Mouse (Mus musculus): Measurements from ENCODE around the gene Zap70. TPM values are rescaled to one million over a fixed set of nuclear protein-coding genes. Genes with fewer than 3 reads are reported as not detected.
A peak's percentile ranks its signal among the peaks of the same experiment; 100 is the strongest.

Gene Zap70
- polyA plus RNA-seq, 1 experiment from 2014 or later: 2.4 TPM

DNA sequence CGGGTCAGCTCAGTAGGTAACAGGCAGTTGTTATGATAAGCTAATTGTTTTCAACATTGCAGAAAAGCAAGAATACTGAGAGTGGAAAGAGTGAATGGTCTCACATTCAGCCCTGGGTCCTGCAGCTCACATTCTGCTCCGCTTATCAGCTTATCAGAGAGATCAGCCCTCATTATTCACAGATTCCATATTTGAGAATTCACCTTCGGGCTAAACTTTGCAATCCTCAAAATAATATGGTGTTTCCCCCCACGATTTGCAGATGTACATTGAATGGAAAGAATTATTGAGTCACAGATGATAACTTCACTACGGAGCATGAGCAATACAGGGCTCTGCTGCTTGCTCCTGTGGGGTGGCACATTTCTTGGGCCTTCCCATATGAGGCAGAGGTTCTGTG, 7.2 kb downstream of the Zap70 start:
- WGBS: 76% methylated on average over 5 of the region's 5 CpGs
- H3K4me1 ChIP-seq (ENCODE audit: control insufficient read depth, insufficient read depth, low read depth, low read length): no peaks in the 10 kb centered on the region

DNA sequence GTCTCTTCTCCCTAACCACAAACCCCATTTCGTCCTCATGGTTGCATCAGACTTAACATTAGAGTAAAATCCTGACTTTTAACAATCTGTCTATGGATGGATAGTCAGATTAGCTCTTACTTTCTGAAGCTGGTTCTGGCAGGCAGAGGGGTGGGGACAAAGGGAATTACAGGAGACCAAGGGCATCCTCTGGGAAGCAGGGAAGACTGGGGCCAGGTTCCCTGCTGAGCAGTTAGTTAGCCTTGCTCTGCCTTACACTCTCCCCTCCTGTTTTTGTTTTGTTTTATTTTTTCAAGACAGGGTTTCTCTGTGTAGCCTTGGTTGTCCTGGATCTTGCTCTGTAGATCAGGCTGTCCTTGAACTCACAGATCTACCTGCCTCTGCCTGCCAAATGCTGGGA, 8.4 kb downstream of the Zap70 start:
- no peak for ATAC-seq
- H3K9ac ChIP-seq (ENCODE audit: low read depth, low read length): no peak overlapping the region
- H3K27ac ChIP-seq (ENCODE audit: low read depth, low read length): no peak overlapping the region
- no peaks in the 10 kb centered on the region for H3K27me3 ChIP-seq (replicated peaks; ENCODE audit: control insufficient read depth, insufficient read depth, low read length)
- H3K9me3 ChIP-seq (ENCODE audit: control insufficient read depth, low read length): no peaks in the 10 kb centered on the region
- no peak overlapping the region for H3K4me2 ChIP-seq (ENCODE audit: low read length)
- no peaks in the 10 kb centered on the region for H3K4me1 ChIP-seq (ENCODE audit: control insufficient read depth, insufficient read depth, low read depth, low read length)
- 88% methylated on average over 1 of the region's 1 CpGs for WGBS
- no peak overlapping the region for H3K4me3 ChIP-seq (ENCODE audit: low read length)
- no peaks in the 10 kb centered on the region for H3K36me3 ChIP-seq (ENCODE audit: control insufficient read depth, insufficient read depth, low read length)

More for the DNA sequence above, 7.2 kb downstream of the Zap70 start:
- ATAC-seq: no peak
- Histone ChIP-seq H3K4me2 (ENCODE audit: low read length) (no peak overlapping the region), H3K36me3 (ENCODE audit: control insufficient read depth, insufficient read depth, low read length) (no peaks in the 10 kb centered on the region), H3K9me3 (ENCODE audit: control insufficient read depth, low read length) (no peaks in the 10 kb centered on the region), H3K4me3 (ENCODE audit: low read length) (no peak overlapping the region), H3K27ac (ENCODE audit: low read depth, low read length) (no peak overlapping the region), H3K9ac (ENCODE audit: low read depth, low read length) (no peak overlapping the region), H3K27me3 (replicated peaks; ENCODE audit: control insufficient read depth, insufficient read depth, low read length) (no peaks in the 10 kb centered on the region)

DNA sequence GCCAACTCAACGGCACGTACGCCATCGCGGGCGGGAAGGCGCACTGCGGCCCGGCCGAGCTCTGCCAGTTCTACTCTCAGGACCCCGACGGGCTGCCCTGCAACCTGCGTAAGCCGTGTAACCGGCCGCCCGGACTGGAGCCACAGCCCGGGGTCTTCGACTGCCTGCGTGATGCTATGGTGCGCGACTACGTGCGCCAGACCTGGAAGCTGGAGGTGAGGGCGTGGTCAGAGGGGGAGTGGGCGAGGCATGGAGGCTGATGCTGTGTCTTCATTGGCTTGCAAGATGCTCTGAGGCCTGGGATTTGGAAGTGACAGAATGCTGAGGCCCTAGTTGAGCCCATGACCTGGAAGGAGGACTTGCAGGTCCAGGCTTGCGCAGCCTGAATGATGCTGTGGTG, 9.4 kb downstream of the Zap70 start:
- Histone ChIP-seq H3K9me3 (ENCODE audit: control insufficient read depth, low read length) (no peaks in the 10 kb centered on the region), H3K4me2 (ENCODE audit: low read length) (peak overlapping the region; percentile 38), H3K36me3 (ENCODE audit: control insufficient read depth, insufficient read depth, low read length) (no peaks in the 10 kb centered on the region), H3K27me3 (replicated peaks; ENCODE audit: control insufficient read depth, insufficient read depth, low read length) (no peaks in the 10 kb centered on the region), H3K27ac (ENCODE audit: low read depth, low read length) (no peak overlapping the region), H3K4me1 (ENCODE audit: control insufficient read depth, insufficient read depth, low read depth, low read length) (no peaks in the 10 kb centered on the region), H3K9ac (ENCODE audit: low read depth, low read length) (no peak overlapping the region), H3K4me3 (ENCODE audit: low read length) (peak overlapping the region; percentile 7; the same call in 1 of the 2 replicates)
- WGBS: 26% methylated on average over 27 of the region's 27 CpGs
- no peak for ATAC-seq

DNA sequence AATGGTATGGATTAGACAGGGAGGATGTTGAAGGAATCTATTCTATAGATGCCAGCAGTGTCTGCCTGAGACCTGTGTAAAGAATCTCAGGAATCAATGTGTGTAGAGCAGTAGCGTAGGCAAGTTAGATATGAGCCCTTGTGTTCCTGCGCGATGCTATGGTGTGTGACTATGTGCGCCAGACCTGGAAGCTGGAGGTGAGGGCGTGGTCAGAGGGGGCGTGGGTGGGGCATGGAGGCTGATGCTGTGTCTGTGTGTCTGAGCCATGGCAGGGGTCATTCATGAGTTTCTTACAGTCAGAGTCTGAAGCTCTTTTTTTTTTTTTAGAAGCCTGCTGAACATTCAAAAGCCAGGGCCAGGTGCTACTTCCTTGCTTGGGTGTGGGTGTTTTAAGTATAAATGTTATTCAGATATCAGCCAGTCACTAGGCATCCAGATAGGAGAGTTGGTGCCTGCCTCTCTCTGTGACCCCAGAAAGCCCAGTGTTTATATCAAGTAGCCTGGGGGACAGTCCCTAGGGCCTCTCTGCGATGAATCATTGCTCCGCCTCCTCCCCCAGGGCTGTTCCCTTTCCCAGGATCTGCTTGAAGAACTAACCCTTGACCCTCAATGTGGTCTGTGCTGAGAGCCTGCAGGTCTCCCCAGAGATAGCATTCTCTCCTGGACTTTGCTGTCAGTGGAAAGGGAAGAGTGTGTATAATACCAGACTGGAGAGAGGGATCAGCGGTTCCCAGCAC, 10.8 kb downstream of the Zap70 start:
- WGBS: 88% methylated on average over 9 of the region's 9 CpGs

DNA sequence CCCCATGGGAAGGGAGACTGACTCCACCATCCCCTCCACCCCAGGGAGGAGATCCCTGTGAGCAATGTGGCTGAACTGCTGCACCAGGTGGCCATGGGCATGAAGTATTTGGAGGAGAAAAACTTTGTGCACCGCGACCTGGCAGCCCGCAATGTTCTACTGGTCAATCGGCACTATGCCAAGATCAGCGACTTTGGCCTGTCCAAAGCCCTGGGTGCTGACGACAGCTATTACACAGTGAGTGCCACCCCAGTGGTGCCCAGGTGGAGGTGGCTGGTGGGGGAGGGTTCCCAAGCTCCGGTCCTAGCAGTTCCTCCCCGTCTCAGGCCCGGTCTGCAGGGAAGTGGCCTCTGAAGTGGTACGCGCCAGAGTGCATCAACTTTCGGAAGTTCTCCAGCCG, 19.2 kb downstream of the Zap70 start:
- Histone ChIP-seq H3K4me3 (ENCODE audit: low read length) (no peak overlapping the region), H3K36me3 (ENCODE audit: control insufficient read depth, insufficient read depth, low read length) (no peaks in the 10 kb centered on the region), H3K9ac (ENCODE audit: low read depth, low read length) (no peak overlapping the region), H3K27ac (ENCODE audit: low read depth, low read length) (no peak overlapping the region), H3K4me1 (ENCODE audit: control insufficient read depth, insufficient read depth, low read depth, low read length) (peaks cover 4% of the 10 kb centered on the region; the same call in 1 of the 2 replicates), H3K4me2 (ENCODE audit: low read length) (no peak overlapping the region), H3K9me3 (ENCODE audit: control insufficient read depth, low read length) (no peaks in the 10 kb centered on the region), H3K27me3 (replicated peaks; ENCODE audit: control insufficient read depth, insufficient read depth, low read length) (no peaks in the 10 kb centered on the region)
- no peak for ATAC-seq
- 92% methylated on average over 13 of the region's 13 CpGs for WGBS

More for the DNA sequence above, 10.8 kb downstream of the Zap70 start:
- Histone ChIP-seq H3K4me1 (ENCODE audit: control insufficient read depth, insufficient read depth, low read depth, low read length) (no peaks in the 10 kb centered on the region), H3K36me3 (ENCODE audit: control insufficient read depth, insufficient read depth, low read length) (no peaks in the 10 kb centered on the region), H3K27me3 (replicated peaks; ENCODE audit: control insufficient read depth, insufficient read depth, low read length) (no peaks in the 10 kb centered on the region), H3K4me3 (ENCODE audit: low read length) (no peak overlapping the region), H3K9ac (ENCODE audit: low read depth, low read length) (no peak overlapping the region), H3K9me3 (ENCODE audit: control insufficient read depth, low read length) (no peaks in the 10 kb centered on the region), H3K27ac (ENCODE audit: low read depth, low read length) (no peak overlapping the region), H3K4me2 (ENCODE audit: low read length) (no peak overlapping the region)
- ATAC-seq: no peak

DNA sequence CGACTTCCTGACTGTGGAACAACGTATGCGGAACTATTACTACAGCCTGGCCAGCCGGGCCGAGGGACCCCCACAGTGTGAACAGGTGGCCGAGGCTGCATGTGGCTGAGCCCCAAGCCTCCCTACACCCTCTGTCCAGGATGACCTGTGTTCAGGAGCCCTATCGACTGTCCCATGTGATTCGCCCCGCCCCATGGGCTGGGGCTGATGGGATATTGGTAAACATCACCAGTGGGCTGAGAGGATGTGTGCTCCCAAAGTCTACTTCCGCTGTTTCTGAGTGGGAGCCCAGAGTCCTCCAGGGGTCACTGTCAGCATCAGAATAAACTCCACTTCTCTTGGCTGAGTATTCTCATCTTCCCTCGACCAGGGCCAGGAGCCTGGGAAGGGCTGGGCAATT, 20.9 kb downstream of the Zap70 start:
- no peak for ATAC-seq
- WGBS: 82% methylated on average over 11 of the region's 11 CpGs

DNA sequence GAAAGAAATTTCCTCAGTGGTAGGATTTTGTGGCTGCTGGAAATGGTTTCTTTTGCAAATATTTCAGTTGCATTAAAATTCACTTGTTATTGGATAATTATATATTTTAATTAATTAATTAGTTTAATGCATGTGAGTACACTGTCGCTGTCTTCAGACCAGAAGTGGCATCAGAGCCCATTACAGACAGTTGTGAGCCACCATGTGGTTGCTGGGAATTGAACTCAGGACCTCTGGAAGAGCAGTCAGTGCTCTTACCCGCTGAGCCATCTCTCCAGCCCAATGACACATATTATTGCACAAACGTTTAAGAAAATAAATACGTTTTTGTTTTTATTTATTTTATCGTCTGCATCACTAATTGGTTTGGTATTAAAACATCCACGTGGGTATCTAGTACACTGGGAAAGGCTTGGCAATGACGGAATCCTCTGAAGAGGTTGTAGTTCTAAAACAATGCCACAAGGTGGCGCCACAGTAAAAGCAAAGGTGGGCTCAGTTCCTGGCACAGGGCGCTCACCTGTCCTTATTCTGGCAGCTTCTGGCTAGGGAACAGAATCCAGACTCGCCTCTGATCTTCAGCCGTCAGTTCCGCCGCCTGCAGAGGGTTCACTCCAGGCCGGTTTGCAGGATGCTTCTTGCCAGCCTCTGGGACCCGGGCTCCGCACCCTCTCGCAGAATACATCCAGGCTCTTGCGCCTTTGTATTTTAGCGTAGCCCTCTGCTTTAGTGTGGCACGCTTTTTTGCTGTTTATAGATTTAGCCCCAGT, 23.0 kb downstream of the Zap70 start:
- H3K4me1 ChIP-seq (ENCODE audit: control insufficient read depth, insufficient read depth, low read depth, low read length): peaks cover 4% of the 10 kb centered on the region; the same call in 1 of the 2 replicates
- H3K4me2 ChIP-seq (ENCODE audit: low read length): peak overlapping the region; percentile 97
- no peaks in the 10 kb centered on the region for H3K36me3 ChIP-seq (ENCODE audit: control insufficient read depth, insufficient read depth, low read length)
- H3K4me3 ChIP-seq (ENCODE audit: low read length): peak overlapping the region; percentile 52
- no peaks in the 10 kb centered on the region for H3K27me3 ChIP-seq (replicated peaks; ENCODE audit: control insufficient read depth, insufficient read depth, low read length)
- ATAC-seq: peak; percentile 86
- peak overlapping the region; percentile 92 for H3K27ac ChIP-seq (ENCODE audit: low read depth, low read length)
- H3K9ac ChIP-seq (ENCODE audit: low read depth, low read length): peak overlapping the region; percentile 82
- 3% methylated on average over 20 of the region's 20 CpGs for WGBS
- H3K9me3 ChIP-seq (ENCODE audit: control insufficient read depth, low read length): no peaks in the 10 kb centered on the region

More for the DNA sequence above, 20.9 kb downstream of the Zap70 start:
- Histone ChIP-seq H3K9ac (ENCODE audit: low read depth, low read length) (no peak overlapping the region), H3K4me1 (ENCODE audit: control insufficient read depth, insufficient read depth, low read depth, low read length) (peaks cover 4% of the 10 kb centered on the region; the same call in 1 of the 2 replicates), H3K27me3 (replicated peaks; ENCODE audit: control insufficient read depth, insufficient read depth, low read length) (no peaks in the 10 kb centered on the region), H3K9me3 (ENCODE audit: control insufficient read depth, low read length) (no peaks in the 10 kb centered on the region), H3K4me3 (ENCODE audit: low read length) (no peak overlapping the region), H3K36me3 (ENCODE audit: control insufficient read depth, insufficient read depth, low read length) (no peaks in the 10 kb centered on the region), H3K4me2 (ENCODE audit: low read length) (no peak overlapping the region), H3K27ac (ENCODE audit: low read depth, low read length) (no peak overlapping the region)

DNA sequence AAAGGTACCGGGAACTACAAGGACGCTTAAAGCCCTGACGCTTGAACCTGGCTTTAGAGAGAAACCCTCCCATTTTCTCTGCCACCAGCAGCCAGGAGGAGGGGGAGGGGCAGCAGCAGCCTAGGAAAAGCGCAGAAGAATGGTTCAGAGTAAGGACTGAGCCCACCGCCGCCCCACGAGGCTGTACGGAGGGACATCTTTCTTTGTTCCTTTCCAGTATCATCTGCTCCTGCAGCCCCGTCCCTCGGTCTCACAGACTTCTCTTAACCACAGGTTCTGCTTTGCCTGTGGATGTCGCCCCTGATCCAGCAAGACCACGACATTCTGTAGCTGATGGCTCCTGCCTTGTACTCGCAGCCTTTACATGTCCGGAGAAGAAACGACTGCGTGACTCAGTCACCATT, 23.6 kb downstream of the Zap70 start:
- Histone ChIP-seq H3K4me1 (ENCODE audit: control insufficient read depth, insufficient read depth, low read depth, low read length) (peaks cover 4% of the 10 kb centered on the region; the same call in 1 of the 2 replicates), H3K4me2 (ENCODE audit: low read length) (peak overlapping the region; percentile 97), H3K4me3 (ENCODE audit: low read length) (peak overlapping the region; percentile 52), H3K9ac (ENCODE audit: low read depth, low read length) (peak overlapping the region; percentile 82), H3K9me3 (ENCODE audit: control insufficient read depth, low read length) (no peaks in the 10 kb centered on the region), H3K27ac (ENCODE audit: low read depth, low read length) (peak overlapping the region; percentile 92), H3K27me3 (replicated peaks; ENCODE audit: control insufficient read depth, insufficient read depth, low read length) (no peaks in the 10 kb centered on the region), H3K36me3 (ENCODE audit: control insufficient read depth, insufficient read depth, low read length) (no peaks in the 10 kb centered on the region)
- WGBS: 2% methylated on average over 16 of the region's 16 CpGs
- peak; percentile 76 for ATAC-seq

DNA sequence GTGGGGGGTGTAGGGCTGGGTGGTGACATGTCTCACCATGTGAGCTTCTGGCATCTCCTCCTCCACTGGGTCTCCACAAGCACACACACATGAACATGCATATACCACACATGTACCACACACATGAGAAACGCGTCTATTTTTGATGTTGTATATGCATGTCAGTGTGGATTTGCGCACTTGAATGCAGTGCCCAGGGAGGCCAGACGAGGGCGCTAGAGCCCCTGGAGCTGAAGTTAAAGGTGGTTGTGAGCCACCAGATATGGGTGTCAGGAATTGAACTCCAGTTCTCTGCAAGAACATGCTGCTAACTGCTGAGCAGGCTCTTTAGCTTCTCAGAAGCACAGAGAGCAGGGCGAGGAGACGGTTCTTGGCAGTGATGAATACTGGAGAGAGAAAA, 24.8 kb downstream of the Zap70 start:
- 89% methylated on average over 7 of the region's 7 CpGs for WGBS
- Histone ChIP-seq H3K9ac (ENCODE audit: low read depth, low read length) (no peak overlapping the region), H3K4me3 (ENCODE audit: low read length) (no peak overlapping the region), H3K27me3 (replicated peaks; ENCODE audit: control insufficient read depth, insufficient read depth, low read length) (no peaks in the 10 kb centered on the region), H3K36me3 (ENCODE audit: control insufficient read depth, insufficient read depth, low read length) (no peaks in the 10 kb centered on the region; the same call in 1 of the 2 replicates), H3K27ac (ENCODE audit: low read depth, low read length) (no peak overlapping the region), H3K4me1 (ENCODE audit: control insufficient read depth, insufficient read depth, low read depth, low read length) (peaks cover 4% of the 10 kb centered on the region; the same call in 1 of the 2 replicates), H3K4me2 (ENCODE audit: low read length) (no peak overlapping the region), H3K9me3 (ENCODE audit: control insufficient read depth, low read length) (no peaks in the 10 kb centered on the region)
- ATAC-seq: no peak
